Mouse (Mus musculus): Measurements from ENCODE around the gene Btnl2. TPM values are rescaled to one million over a fixed set of nuclear protein-coding genes. Genes with fewer than 3 reads are reported as not detected.
A peak's percentile ranks its signal among the peaks of the same experiment; 100 is the strongest.

Btnl2 gene
- total and polyA plus RNA-seq, 3 experiments = 1.1 to 4.8 (median 2.0) TPM

- Histone ChIP-seq H3K79me2 (replicated peaks; ENCODE audit: control insufficient read depth, extremely low read depth, insufficient read depth, poor library complexity, severe bottlenecking) (no peaks in the 10 kb centered on the region), H3K9ac (ENCODE audit: insufficient read depth, low read depth) (no peak overlapping the region), H3K4me1 (ENCODE audit: control insufficient read depth in 1 of 2, insufficient read depth in 2 of 2) (peaks cover 11 to 27% of the 10 kb centered on the region in 2 experiments), H3K27me3 (replicated peaks) (no peaks in the 10 kb centered on the region), H3K4me2 (ENCODE audit: insufficient read depth, low read depth, poor library complexity, severe bottlenecking) (0 out of 2 replicates have a peak overlapping the region, but pooled peaks have one; percentile 42), H3K36me3 (replicated peaks in 1 of 2; ENCODE audit: control insufficient read depth in 1 of 2, insufficient read depth in 1 of 2, low read length in 1 of 2) (no peaks in the 10 kb centered on the region), H3K9me3 (replicated peaks; ENCODE audit: low read length) (peaks cover 2% of the 10 kb centered on the region), H3K4me3 (replicated peaks in 1 of 3; ENCODE audit: low read depth in 2 of 3, low read length in 2 of 3, poor library complexity in 1 of 3) (no peak overlapping the region), H3K27ac (ENCODE audit: insufficient read depth, low read depth) (peak overlapping the region; percentile 40; the same call in 1 of the 2 replicates)
- dilution Hi-C loops (cut with MboI; ENCODE audit: extremely low pct_ligation_motif_present, extremely low pct_unique_long_range_greater_than_20kb, low sequenced_read_pairs) = no loop called here
- in situ Hi-C loops (cut with MboI; ENCODE audit: low pct_ligation_motif_present, low pct_unique_long_range_greater_than_20kb, low sequenced_read_pairs) = no loop called here
- DNase-seq (ENCODE audit: extremely low read depth) = peak; percentile 84
- TF ChIP-seq EP300 (IDR thresholded peaks at IDR 0.05; ENCODE audit: low read length) (peak; percentile 35; the same call in 1 of the 2 replicates), JUND (conservative IDR thresholded peaks at IDR 0.05; ENCODE audit: low read depth, low read length) (no peak; the same call in 1 of the 2 replicates), ELF1 (IDR thresholded peaks at IDR 0.05; ENCODE audit: low read depth, low read length) (no peak), TCF12 (IDR thresholded peaks at IDR 0.05; ENCODE audit: low read depth, low read length) (0 out of 2 replicates have a peak, but pooled peaks have one; percentile 12), IRF4 (IDR thresholded peaks at IDR 0.05; ENCODE audit: low read depth, low read length) (0 out of 2 replicates have a peak, but pooled peaks have one; percentile 13), MAZ (IDR thresholded peaks at IDR 0.05; ENCODE audit: low read depth, low read length) (0 out of 2 replicates have a peak, but pooled peaks have one; percentile 26), MAFK (IDR thresholded peaks at IDR 0.05; ENCODE audit: insufficient replicate concordance, low read length) (0 out of 2 replicates have a peak, but pooled peaks have one; percentile 36)
Measured at GRCm38 (mm10) chr17:34386656-34387055, 32.0 kb downstream of the Btnl2 start.

GRCm38 (mm10) chr17:34388513-34388912 is 33.9 kb downstream of the Btnl2 start:
- Histone ChIP-seq H3K36me3 (replicated peaks in 1 of 2; ENCODE audit: control insufficient read depth in 1 of 2, insufficient read depth in 1 of 2, low read length in 1 of 2) (no peaks in the 10 kb centered on the region), H3K4me2 (ENCODE audit: insufficient read depth, low read depth, poor library complexity, severe bottlenecking) (no peak overlapping the region), H3K27me3 (replicated peaks) (no peaks in the 10 kb centered on the region), H3K4me3 (replicated peaks in 1 of 3; ENCODE audit: low read depth in 2 of 3, low read length in 2 of 3, poor library complexity in 1 of 3) (no peak overlapping the region), H3K9ac (ENCODE audit: insufficient read depth, low read depth) (no peak overlapping the region), H3K79me2 (replicated peaks; ENCODE audit: control insufficient read depth, extremely low read depth, insufficient read depth, poor library complexity, severe bottlenecking) (no peaks in the 10 kb centered on the region), H3K4me1 (ENCODE audit: control insufficient read depth in 1 of 2, insufficient read depth in 2 of 2) (peaks cover 10 to 32% of the 10 kb centered on the region in 2 experiments), H3K9me3 (replicated peaks; ENCODE audit: low read length) (peaks cover 2% of the 10 kb centered on the region), H3K27ac (ENCODE audit: insufficient read depth, low read depth) (no peak overlapping the region)
- in situ Hi-C loops (cut with MboI; ENCODE audit: low pct_ligation_motif_present, low pct_unique_long_range_greater_than_20kb, low sequenced_read_pairs) = no loop called here
- TF ChIP-seq CTCF (conservative IDR thresholded peaks at IDR 0.05 in 1 of 2, IDR thresholded peaks at IDR 0.05 in 1 of 2; ENCODE audit: low read depth in 2 of 2, low read length in 2 of 2) (peak; percentile 22 to 75; a peak in 3 of 4 replicates), SIN3A (IDR thresholded peaks at IDR 0.05; ENCODE audit: low read length) (no peak), TCF12 (IDR thresholded peaks at IDR 0.05; ENCODE audit: low read depth, low read length) (no peak), RAD21 (IDR thresholded peaks at IDR 0.05; ENCODE audit: low read depth, low read length) (peak; percentile 61), ELF1 (IDR thresholded peaks at IDR 0.05; ENCODE audit: low read depth, low read length) (no peak), SMC3 (IDR thresholded peaks at IDR 0.05; ENCODE audit: low read depth, low read length) (peak; percentile 80)
- peak; percentile 51 for DNase-seq (ENCODE audit: extremely low read depth)
- dilution Hi-C loops (cut with MboI; ENCODE audit: extremely low pct_ligation_motif_present, extremely low pct_unique_long_range_greater_than_20kb, low sequenced_read_pairs) = no loop called here

GRCm38 (mm10) chr17:34391507-34391906 is 36.9 kb downstream of the Btnl2 start:
- H3K36me3 ChIP-seq (replicated peaks in 1 of 2; ENCODE audit: control insufficient read depth in 1 of 2, insufficient read depth in 1 of 2, low read length in 1 of 2) = no peaks in the 10 kb centered on the region
- dilution Hi-C loops (cut with MboI; ENCODE audit: extremely low pct_ligation_motif_present, extremely low pct_unique_long_range_greater_than_20kb, low sequenced_read_pairs) (no loop called here), in situ Hi-C loops (cut with MboI; ENCODE audit: low pct_ligation_motif_present, low pct_unique_long_range_greater_than_20kb, low sequenced_read_pairs) (no loop called here)
- peak overlapping the region; percentile 51 for H3K4me2 ChIP-seq (ENCODE audit: insufficient read depth, low read depth, poor library complexity, severe bottlenecking)
- no peaks in the 10 kb centered on the region for H3K27me3 ChIP-seq (replicated peaks)
- no peaks in the 10 kb centered on the region for H3K79me2 ChIP-seq (replicated peaks; ENCODE audit: control insufficient read depth, extremely low read depth, insufficient read depth, poor library complexity, severe bottlenecking)
- TF ChIP-seq TBP (conservative IDR thresholded peaks at IDR 0.05; ENCODE audit: low read depth, low read length) = no peak
- TF ChIP-seq ZNF384 (IDR thresholded peaks at IDR 0.05; ENCODE audit: low read depth, low read length) = no peak
- TF ChIP-seq NRF1 (IDR thresholded peaks at IDR 0.05; ENCODE audit: low read depth, low read length) = no peak
- TF ChIP-seq MYC (IDR thresholded peaks at IDR 0.05; ENCODE audit: low read depth, low read length) = no peak
- no peak for TF ChIP-seq E2F4 (IDR thresholded peaks at IDR 0.05; ENCODE audit: insufficient replicate concordance, low read depth, low read length)
- TF ChIP-seq ETS1 (conservative IDR thresholded peaks at IDR 0.05; ENCODE audit: low read depth, low read length) = no peak
- TF ChIP-seq POLR2AphosphoS2 (IDR thresholded peaks at IDR 0.05; ENCODE audit: low read depth, low read length) = no peak
- no peak for TF ChIP-seq BHLHE40 (IDR thresholded peaks at IDR 0.05; ENCODE audit: low read depth, low read length)
- no peak for TF ChIP-seq UBTF (IDR thresholded peaks at IDR 0.05; ENCODE audit: low read depth, low read length)
- TF ChIP-seq JUN (IDR thresholded peaks at IDR 0.05; ENCODE audit: insufficient read depth, low read depth, low read length) = no peak
- no peak for TF ChIP-seq SIN3A (IDR thresholded peaks at IDR 0.05; ENCODE audit: low read length)
- no peak for TF ChIP-seq POLR2A (IDR thresholded peaks at IDR 0.05; ENCODE audit: low read depth, low read length)
- TF ChIP-seq PAX5 (IDR thresholded peaks at IDR 0.05; ENCODE audit: low read length) = no peak
- TF ChIP-seq MAZ (IDR thresholded peaks at IDR 0.05; ENCODE audit: low read depth, low read length) = no peak
- no peak for TF ChIP-seq SMC3 (IDR thresholded peaks at IDR 0.05; ENCODE audit: low read depth, low read length)
- no peak for TF ChIP-seq CTCF (conservative IDR thresholded peaks at IDR 0.05 in 1 of 2, IDR thresholded peaks at IDR 0.05 in 1 of 2; ENCODE audit: low read depth in 2 of 2, low read length in 2 of 2)
- no peak for TF ChIP-seq ZKSCAN1 (IDR thresholded peaks at IDR 0.05; ENCODE audit: borderline replicate concordance, low read depth, low read length)
- no peak overlapping the region for H3K27ac ChIP-seq (ENCODE audit: insufficient read depth, low read depth)
- no peak for DNase-seq (ENCODE audit: extremely low read depth)
- H3K4me1 ChIP-seq (ENCODE audit: control insufficient read depth in 1 of 2, insufficient read depth in 2 of 2) = peaks cover 5 to 22% of the 10 kb centered on the region in 2 experiments
- no peak overlapping the region for H3K4me3 ChIP-seq (replicated peaks in 1 of 3; ENCODE audit: low read depth in 2 of 3, low read length in 2 of 3, poor library complexity in 1 of 3)
- H3K9me3 ChIP-seq (replicated peaks; ENCODE audit: low read length) = no peaks in the 10 kb centered on the region
- peak overlapping the region; percentile 5; the same call in 1 of the 2 replicates for H3K9ac ChIP-seq (ENCODE audit: insufficient read depth, low read depth)
